Mouse (Mus musculus) liver, postnatal 0 days (tissue): ENCODE measurements around the gene Gtf3c6.

ENCODE experiments used
- CTCF ChIP-seq: sonication (generic); IDR thresholded peaks from 2 replicates; pipeline ENCODE4 v1.5.1; 2016; ENCODE audit warnings: antibody characterized with exemption, low read depth
- EP300 ChIP-seq: IDR thresholded peaks from 2 replicates; pipeline ENCODE4 v1.6.1; 2016; ENCODE audit warnings: antibody characterized with exemption, low read depth, mild to moderate bottlenecking

GRCm38 (mm10) chr10:40260305-40260704 is 2.4 kb upstream of the Gtf3c6 start:
- TF ChIP-seq EP300 (no peak), CTCF (no peak)
